Mouse (Mus musculus) hematopoietic stem cell, adult 5-6 weeks (primary cell): ENCODE measurements at regions not wholly inside any gene's neighbourhood (a gene's known extent, or its start where the extent isn't known, plus 50 kb on each side); places are given as distances from the start of the nearest gene placed in this dataset.
A peak's percentile ranks its signal among the peaks of the same experiment; 100 is the strongest.

Source experiments
- ATAC-seq, 2 experiments: fragments of 125-278 bp in 1 of 2; replicated peaks in 1 of 2; 2 replicates each; pipeline ENCODE4 v1.8.0; 2016 to 2017; ENCODE audit warnings: inconsistent platforms in 2 of 2, mild to moderate bottlenecking in 2 of 2, moderate number of reproducible peaks in 2 of 2, low read depth in 1 of 2, moderate TSS enrichment in 1 of 2; ENCODE audit not compliant: low FRiP score in 2 of 2, poor library complexity in 2 of 2, severe bottlenecking in 2 of 2, insufficient read depth in 1 of 2, low TSS enrichment in 1 of 2

DNA sequence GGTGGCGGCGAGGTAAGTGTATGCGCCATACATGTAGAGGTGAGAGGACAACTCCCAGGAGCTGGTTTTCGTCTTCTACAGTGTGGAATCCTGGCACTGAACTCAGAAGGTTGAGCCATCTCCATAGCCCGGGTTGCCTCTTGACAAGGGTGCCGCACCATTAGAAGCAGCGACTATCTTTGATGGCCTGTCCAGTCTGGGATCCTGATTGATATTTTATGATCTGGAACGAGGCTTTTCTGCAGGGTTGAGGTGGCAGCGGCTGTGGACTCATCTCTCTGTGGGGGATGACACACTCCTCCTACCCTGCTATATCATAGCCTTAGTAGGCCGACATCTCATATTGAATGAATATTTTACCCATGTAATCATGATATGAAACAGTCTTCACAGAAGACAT is 191.0 kb upstream of the Fam241a start:
- ATAC-seq = no peak

DNA sequence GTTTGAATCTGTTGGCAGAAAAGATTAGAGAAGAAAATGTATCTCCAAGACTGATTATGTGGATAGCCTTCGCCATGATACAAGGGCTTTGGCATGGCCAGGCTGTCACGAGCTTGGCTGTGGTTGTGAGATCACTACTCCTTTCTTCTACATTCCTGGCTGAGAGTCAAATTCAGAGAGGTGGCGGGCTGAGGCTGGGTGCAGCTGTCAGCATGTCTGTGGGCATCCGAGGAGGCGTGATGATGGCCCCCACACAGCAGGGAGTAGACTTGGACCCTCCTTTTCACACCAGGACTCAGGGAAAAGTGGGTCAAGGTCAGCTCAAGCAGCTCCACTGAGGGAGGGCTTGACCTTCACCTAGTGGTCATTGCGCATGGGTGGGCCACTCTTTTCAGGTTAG is 186.3 kb upstream of the Fam241a start:
- ATAC-seq = no peak

GRCm38 (mm10) chr3:128081430-128081829 is 185.3 kb upstream of the Fam241a start:
- ATAC-seq = no peak

DNA sequence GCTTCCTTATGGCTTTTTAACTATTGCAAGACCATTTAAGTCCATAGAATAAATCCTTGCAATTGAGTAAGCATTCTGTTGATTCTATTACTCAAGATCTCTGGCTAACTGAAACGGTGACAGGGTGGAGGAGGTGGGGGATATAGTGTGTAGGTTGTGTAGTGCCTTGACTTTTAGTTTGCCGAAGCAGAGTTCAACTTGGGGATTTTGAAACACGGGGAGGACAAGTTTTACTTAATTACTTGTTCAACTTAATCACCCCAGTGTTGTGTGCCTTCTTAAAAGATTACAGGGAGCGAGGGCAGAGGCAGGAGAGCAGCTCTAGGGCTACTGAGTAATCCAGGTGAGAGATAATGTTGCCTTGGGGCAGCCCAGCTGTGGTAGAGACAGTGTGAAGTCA is 171.7 kb upstream of the Fam241a start:
- no peak for ATAC-seq

GRCm38 (mm10) chr3:128054031-128054430 is 157.9 kb upstream of the Fam241a start:
- no peak for ATAC-seq

- no peak for ATAC-seq
These were observed 147.6 kb upstream of the Fam241a start for GRCm38 (mm10) chr3:128043709-128044108.

- peak in 1 of 2 experiments; percentile 32; a peak in 1 of 4 replicates for ATAC-seq
These were observed 144.4 kb upstream of the Fam241a start for GRCm38 (mm10) chr3:128040407-128041115.

GRCm38 (mm10) chr3:128039185-128039584 is 143.1 kb upstream of the Fam241a start:
- ATAC-seq = no peak

DNA sequence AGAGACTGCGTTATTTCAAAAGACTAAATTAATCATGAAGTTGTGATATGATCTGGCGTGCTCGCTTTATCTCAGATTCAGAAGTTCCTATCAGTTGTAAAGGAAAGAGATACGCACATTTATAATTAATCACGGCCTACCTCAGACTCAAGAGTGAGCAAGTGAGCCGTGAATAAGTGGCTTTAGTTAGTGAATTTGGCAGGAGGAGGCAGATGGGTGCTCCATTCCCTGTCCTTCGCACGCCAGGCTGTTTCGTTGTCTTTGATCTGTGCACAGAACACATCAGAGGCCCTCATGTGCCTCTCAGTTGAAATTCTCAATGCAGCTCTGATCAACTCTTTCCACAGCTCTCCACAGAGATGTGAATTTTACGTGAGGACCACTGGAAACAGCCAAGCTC is 140.4 kb upstream of the Fam241a start:
- no peak for ATAC-seq

DNA sequence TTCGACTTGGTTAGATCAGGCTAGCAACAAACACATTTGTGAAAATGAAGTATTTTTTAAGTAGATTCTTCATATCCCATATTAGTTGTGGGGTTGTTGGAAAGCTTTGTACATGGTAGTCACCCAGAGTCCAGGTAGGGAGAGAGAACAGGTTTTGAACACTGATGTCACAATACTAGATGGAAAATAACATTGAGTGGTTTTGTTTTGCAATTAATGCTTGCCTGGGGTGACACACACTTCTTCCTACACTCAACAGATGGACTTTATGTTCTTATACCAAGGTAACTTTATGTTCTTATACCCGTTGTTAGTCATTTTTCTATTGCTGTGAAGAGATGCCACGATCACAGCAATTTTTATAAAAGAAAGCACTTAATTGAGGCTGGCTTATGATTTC is 134.2 kb upstream of the Fam241a start:
- no peak for ATAC-seq

DNA sequence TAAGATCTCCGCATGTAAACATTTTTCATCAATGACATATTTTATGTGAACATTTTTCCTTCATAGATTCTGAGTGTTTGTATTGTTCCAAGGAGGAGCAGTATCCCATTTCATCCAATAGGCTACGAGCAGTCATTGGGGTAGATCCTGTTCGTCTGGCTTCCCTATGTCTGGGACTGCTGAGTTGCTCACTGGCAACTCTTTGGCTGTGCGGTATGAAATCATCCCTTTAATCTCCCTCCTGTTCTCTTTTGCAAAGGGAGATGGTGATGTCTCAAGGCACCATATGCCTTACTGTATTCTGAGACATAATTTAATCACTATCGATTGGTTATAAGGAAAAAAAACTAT is 133.4 kb upstream of the Fam241a start:
- no peak for ATAC-seq

- ATAC-seq = no peak
These were observed 132.9 kb upstream of the Fam241a start for GRCm38 (mm10) chr3:128028856-128029564.

DNA sequence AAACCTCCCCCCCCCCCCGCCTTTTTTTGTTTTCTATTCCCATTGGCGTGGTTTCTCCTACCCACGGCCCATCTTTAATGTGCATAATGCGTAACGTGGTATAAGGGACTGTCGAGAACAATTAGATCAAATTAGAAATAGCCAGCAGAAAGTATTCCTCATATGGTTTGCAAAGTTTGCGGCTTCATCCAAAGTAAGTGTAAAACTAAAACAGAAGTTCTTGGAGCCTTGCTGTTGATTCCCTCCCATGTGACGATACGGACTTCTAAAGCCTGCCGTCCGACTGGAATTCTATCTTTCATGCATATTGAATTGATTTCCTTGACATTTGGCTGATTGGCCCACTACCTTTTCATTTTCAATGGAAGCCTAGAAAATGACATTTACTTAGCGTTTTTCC is 128.7 kb upstream of the Fam241a start:
- no peak for ATAC-seq

DNA sequence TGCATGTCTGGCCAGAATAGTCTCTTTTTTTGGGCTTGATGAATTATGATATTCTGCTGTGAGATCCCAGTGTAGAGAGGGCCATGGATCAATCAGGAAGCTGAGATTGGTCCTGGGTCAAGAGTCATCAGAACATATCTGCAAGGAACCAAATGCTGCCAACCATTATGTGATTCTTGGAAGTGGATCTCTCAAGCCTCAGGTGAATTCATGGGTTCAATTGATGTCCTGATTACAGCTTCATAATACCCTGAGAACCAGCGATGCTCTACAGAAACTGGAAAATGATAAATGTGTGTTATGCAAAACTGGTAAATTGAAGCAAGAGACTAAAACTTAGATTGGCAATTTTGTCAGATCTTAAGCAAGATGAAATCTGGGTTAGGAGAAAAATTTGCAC is 118.8 kb upstream of the Fam241a start:
- ATAC-seq = no peak

DNA sequence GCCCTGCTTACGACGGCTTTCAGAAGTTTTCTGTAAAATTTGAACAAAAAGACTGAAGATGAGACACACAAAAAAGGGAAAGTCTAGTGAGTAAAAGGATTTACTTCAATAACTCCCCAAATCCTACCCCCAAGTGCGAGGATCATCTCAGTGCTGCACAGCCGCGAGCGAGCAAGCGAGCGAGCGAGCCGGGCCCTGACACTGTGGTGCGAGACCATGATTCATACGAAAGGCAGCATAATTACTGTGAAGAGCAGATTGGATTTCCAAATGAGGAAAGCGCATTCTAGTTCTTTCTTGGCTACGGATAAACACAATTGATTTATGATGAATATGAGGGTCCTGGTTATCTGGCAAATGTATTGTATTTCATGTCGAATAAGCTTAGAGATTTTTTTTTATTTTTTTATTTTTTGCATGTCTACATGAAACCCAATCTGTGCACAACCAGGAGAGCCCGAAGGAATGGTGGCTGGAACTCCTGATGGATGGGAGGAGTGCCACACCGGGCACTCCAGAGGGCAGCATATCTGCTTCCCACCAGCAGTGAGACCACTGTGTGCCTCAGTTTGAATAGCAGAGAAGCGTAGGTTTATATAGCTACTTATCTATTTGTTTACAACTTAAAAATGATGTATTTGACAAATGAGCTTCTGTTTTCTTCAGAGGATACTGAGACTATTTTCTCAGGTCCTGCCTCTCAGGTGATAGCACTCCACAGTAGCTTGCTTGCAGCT is 106.9 kb upstream of the Fam241a start:
- no peak for ATAC-seq

DNA sequence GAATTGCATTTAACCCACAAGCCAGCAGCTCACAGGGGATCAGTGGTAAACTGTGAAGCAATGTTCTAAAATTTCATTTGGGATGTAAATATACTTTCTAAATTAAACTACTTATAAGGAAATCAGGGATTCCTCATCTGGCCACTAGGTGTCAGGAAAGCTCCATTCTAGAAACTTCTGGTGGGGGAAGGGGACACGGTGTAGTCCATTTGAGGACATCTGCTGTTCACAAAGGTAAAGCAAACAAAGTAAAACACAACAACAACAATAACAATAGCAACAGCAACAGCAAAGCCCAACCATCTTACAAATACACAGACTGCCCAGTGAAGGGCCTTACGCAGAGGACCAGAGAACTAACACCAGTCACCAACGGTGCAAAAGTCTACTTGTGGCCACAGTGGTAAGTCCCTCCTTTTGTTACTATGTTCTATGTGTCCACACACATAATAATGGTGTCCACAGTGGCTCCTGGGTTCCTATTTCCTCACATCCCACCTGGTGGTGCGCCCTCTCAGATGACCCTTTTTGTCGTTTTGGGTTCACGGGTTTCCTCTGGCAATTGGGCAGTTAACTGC is 105.9 kb upstream of the Fam241a start:
- peak; percentile 53 to 59; a peak in 1 of 4 replicates for ATAC-seq

DNA sequence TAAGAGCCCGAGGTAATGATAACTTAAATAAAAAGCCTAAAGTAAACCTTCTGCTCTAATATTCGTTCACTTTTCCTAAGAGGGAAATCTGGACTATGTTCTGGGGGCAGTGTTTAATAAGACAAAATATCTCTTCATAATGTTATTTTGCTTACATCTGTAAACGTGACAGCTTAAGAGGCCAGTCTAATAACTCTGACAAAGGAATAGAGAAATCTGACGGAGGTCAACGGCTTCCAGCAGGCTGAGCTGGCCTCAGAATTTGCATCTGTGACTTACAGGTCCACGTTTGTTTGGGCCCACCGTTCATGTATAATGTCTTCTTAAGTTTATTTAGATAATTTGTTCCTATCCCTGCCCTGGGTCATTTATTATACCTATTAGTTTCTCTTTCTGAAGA is 99.6 kb upstream of the Fam241a start:
- no peak for ATAC-seq

DNA sequence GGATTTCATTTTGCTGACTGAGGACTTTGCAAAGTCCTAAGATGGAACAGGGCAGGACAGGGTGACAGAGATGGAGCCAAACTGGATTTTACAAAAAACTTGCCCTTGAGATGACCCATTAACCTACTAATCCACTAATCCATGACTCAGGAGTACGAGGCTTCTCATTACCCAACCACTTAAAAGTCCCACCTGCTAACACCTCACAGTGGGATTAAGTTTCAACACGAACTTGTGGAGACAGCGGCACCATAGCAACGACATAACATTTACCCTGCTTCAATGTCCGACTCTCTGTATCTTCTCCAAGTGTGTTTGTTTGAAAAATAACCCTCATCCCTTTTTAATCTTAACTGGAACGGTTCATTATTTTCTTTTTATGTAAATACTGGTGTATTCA is 91.5 kb upstream of the Fam241a start:
- no peak for ATAC-seq
